Mouse (Mus musculus): ENCODE measurements around the gene Rab11b.

Rab11b gene

DNA sequence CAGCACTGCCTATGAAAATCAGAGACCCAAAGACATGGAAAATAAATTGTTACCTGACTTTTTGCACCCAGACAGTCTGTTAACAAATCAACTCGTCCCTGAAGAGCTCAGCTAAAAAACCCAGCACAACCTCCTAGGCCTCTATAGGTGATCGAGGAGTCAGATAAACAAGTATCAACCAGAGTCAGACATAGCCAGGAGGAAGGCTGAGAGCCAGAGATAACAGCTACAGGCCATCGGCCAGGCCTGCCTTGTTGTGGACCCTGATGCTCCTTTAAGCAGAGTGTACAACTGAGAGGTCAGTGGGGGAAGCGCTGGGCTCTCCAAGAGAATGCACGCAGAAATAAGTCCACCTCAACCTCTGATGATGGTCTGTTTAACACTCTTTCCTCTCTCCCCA, 47.1 kb downstream of the Rab11b start:
- no peak for DNase-seq

GRCm38 (mm10) chr17:33709834-33710233, 50.5 kb downstream of the Rab11b start:
- DNase-seq, result no peak

- DNase-seq, result no peak
Measured at GRCm38 (mm10) chr17:33703091-33703490, 57.2 kb downstream of the Rab11b start.

DNA sequence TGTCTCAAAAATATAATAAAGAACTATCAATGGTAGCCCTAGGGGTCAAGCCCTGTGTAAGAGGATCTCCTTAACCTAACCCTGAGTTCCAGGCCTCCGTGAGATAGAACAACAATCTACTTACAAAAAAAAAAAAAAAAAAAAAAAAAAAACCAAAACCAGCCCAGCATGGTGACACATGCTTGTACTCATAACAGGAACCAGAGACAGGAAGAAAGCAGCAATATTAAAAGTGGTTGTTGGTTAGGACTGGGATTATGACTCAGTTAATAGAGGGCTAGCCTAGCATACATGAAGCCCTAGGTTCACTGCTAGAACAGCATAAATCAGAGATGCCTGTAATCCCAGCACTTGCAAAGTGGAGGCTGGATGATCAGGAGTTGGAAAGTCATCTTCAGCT, 58.2 kb downstream of the Rab11b start:
- DNase-seq, result no peak

GRCm38 (mm10) chr17:33695471-33695870, 64.9 kb downstream of the Rab11b start:
- DNase-seq, result no peak

Measured in cerebellum, adult 11 months (tissue).